Mouse (Mus musculus) embryo, embryonic 11.5 days (tissue): ENCODE measurements at regions not wholly inside any gene's neighbourhood (a gene's known extent, or its start where the extent isn't known, plus 50 kb on each side); places are given as distances from the start of the nearest gene placed in this dataset.

Source experiments
- DNase-seq: peaks from one replicate; pipeline ENCODE4 v3.0.0-alpha.2; 2012; ENCODE audit warnings: low read depth, low spot score

GRCm38 (mm10) chr4:95487323-95487722 lies 70.0 kb upstream of the Fggy start:
- DNase-seq, result no peak

- DNase-seq, result no peak
These were observed 69.3 kb upstream of the Fggy start for GRCm38 (mm10) chr4:95487969-95488368.

- DNase-seq, result peak; percentile 9
These were observed 68.2 kb upstream of the Fggy start for GRCm38 (mm10) chr4:95489059-95489458.

GRCm38 (mm10) chr4:95500265-95500664 lies 57.0 kb upstream of the Fggy start:
- no peak for DNase-seq

GRCm38 (mm10) chr4:95501164-95501563 lies 56.1 kb upstream of the Fggy start:
- DNase-seq, result no peak

- no peak for DNase-seq
These were observed 50.0 kb upstream of the Fggy start for GRCm38 (mm10) chr4:95507141-95507945.
